Mouse (Mus musculus): ENCODE measurements around the gene Bola1.
A peak's percentile ranks its signal among the peaks of the same experiment; 100 is the strongest.
"Not testable (repeated sequence)": the region's sequence is repeated elsewhere in the genome, so short reads cannot be mapped to it uniquely, and the experiment has no call there.

The Bola1 gene

GRCm38 (mm10) chr3:96219661-96220130, at the start of gene Bola1, which contains the start of gene Hist2h2ab:
Gene Bola1, minus strand, starts transcription at chr3:96219709.
Gene Hist2h2ab, plus strand, starts transcription at chr3:96219865.
- DNase-seq = peak; percentile 92

GRCm38 (mm10) chr3:96268776-96269378, 49.4 kb upstream of the Bola1 start:
- DNase-seq = not testable (repeated sequence)

- DNase-seq = peak; percentile 87
Measured at GRCm38 (mm10) chr3:96268051-96268775, 48.7 kb upstream of the Bola1 start, which contains the start of gene Hist2h3b. Gene Hist2h3b, plus strand, starts transcription at chr3:96268654.

- DNase-seq = no peak
Measured at GRCm38 (mm10) chr3:96267541-96267940, 48.0 kb upstream of the Bola1 start.

GRCm38 (mm10) chr3:96266132-96266710, 46.7 kb upstream of the Bola1 start:
- no peak for DNase-seq

- DNase-seq = no peak
Measured at GRCm38 (mm10) chr3:96264404-96264949, 45.0 kb upstream of the Bola1 start.

- DNase-seq = no peak
Measured at GRCm38 (mm10) chr3:96263558-96264403, 44.3 kb upstream of the Bola1 start.

GRCm38 (mm10) chr3:96262979-96263550, 43.6 kb upstream of the Bola1 start, which contains the start of gene Hist2h4:
Gene Hist2h4, minus strand, starts transcription at chr3:96263311.
- peak; percentile 99 for DNase-seq

- DNase-seq = peak; percentile 86
Measured at GRCm38 (mm10) chr3:96262216-96262875, 42.8 kb upstream of the Bola1 start.

GRCm38 (mm10) chr3:96261623-96262022, 42.1 kb upstream of the Bola1 start:
- DNase-seq = no peak

GRCm38 (mm10) chr3:96260220-96260619, 40.7 kb upstream of the Bola1 start:
- no peak for DNase-seq

- DNase-seq = no peak
Measured at GRCm38 (mm10) chr3:96257190-96257589, 37.7 kb upstream of the Bola1 start.

GRCm38 (mm10) chr3:96255926-96256593, 36.6 kb upstream of the Bola1 start:
- DNase-seq = no peak

- DNase-seq = no peak
Measured at GRCm38 (mm10) chr3:96254683-96255355, 35.3 kb upstream of the Bola1 start.

GRCm38 (mm10) chr3:96251787-96252186, 32.3 kb upstream of the Bola1 start:
- no peak for DNase-seq

- no peak for DNase-seq
Measured at GRCm38 (mm10) chr3:96250890-96251289, 31.4 kb upstream of the Bola1 start.

GRCm38 (mm10) chr3:96249034-96249345, 29.5 kb upstream of the Bola1 start:
- no peak for DNase-seq

- no peak for DNase-seq
Measured at GRCm38 (mm10) chr3:96248141-96249033, 28.9 kb upstream of the Bola1 start.

- DNase-seq = no peak
Measured at GRCm38 (mm10) chr3:96247356-96248140, 28.0 kb upstream of the Bola1 start.
